Mouse (Mus musculus) limb, embryonic 12.5 days (tissue): ENCODE measurements at regions not wholly inside any gene's neighbourhood (a gene's known extent, or its start where the extent isn't known, plus 50 kb on each side); places are given as distances from the start of the nearest gene placed in this dataset.

Experiments
- ATAC-seq: fragments of 200-750 bp; cut with Nextera tagmentation; 2 replicates; pipeline ENCODE4 v1.8.0; 2017; ENCODE audit warnings: low read depth, moderate TSS enrichment; ENCODE audit not compliant: insufficient number of reproducible peaks, insufficient read depth, low FRiP score, low TSS enrichment
- H3K27ac ChIP-seq: fragments of 300-500 bp; sonication (generic); 2 replicates; pipeline ENCODE4 v1.5.1; 2016; ENCODE audit warnings: mild to moderate bottlenecking, moderate library complexity
- H3K27me3 ChIP-seq: fragments of 300-500 bp; sonication (generic); 2 replicates; pipeline ENCODE4 v1.6.1; 2016; ENCODE audit warnings: mild to moderate bottlenecking, moderate library complexity
- H3K36me3 ChIP-seq: fragments of 300-500 bp; sonication (generic); 2 replicates; pipeline ENCODE4 v1.6.1; 2016; ENCODE audit warnings: mild to moderate bottlenecking, moderate library complexity
- H3K4me1 ChIP-seq: fragments of 300-500 bp; sonication (generic); replicated peaks from 2 replicates; pipeline ENCODE4 v1.6.1; 2016
- H3K4me2 ChIP-seq: fragments of 300-500 bp; sonication (generic); 2 replicates; pipeline ENCODE4 v1.6.1; 2016; ENCODE audit warnings: mild to moderate bottlenecking, moderate library complexity
- H3K4me3 ChIP-seq: fragments of 300-500 bp; sonication (generic); replicated peaks from 2 replicates; pipeline ENCODE4 v1.5.1; 2016; ENCODE audit warnings: mild to moderate bottlenecking
- H3K9ac ChIP-seq: fragments of 300-500 bp; sonication (generic); replicated peaks from 2 replicates; pipeline ENCODE4 v1.6.1; 2016; ENCODE audit warnings: mild to moderate bottlenecking, moderate library complexity
- H3K9me3 ChIP-seq: fragments of 300-500 bp; sonication (generic); 2 replicates; pipeline ENCODE4 v1.6.1; 2016; ENCODE audit warnings: mild to moderate bottlenecking, moderate library complexity
- WGBS: fragments of 180-500 bp; shearing (Covaris S2); methylation state at CpG from one replicate; pipeline ENCODE4 v1.1.7; 2016; 5-methylcytosine and 5-hydroxymethylcytosine counted together

DNA sequence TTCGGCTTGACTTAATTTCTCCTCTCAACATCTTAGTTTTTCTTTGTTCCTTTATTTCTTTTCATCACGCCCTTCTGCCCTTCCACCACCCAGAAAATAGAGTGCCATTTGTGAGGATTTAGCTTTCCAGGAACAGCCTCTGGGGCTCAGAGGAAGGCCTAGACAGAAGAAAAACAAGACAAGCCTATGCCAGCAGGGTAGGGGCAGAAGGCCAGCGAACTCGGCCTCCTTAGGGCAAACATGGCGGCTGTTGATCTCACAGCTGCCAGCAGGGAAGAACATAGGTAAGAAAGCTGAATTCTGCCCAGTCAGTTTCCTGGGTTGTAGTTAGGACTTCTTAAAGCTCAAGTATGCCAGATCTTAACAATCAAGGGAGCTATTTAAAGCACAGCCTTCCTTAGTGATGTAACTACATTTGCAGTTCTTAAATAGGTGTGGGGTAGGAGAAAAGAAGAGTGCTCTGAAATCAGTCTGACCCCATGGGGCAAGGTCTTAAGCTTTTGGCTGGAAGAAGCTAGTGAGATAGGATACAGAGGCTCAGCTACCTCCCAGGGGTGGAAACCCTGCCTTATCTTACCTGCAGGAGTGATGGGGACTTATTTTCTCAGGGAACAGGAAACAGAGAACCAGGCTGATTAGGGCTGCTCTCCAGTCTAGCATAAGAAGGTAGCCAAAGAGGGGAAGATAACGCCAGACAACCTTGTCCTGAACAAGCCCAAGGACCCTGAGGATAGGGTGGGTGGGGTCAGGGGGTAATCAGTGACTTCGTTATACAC is 148.8 kb upstream of the Slc24a5 start:
- no peak for ATAC-seq
- no peaks in the 10 kb centered on the region for H3K4me1 ChIP-seq
- 82% methylated on average over 7 of the region's 7 CpGs for WGBS
- no peaks in the 10 kb centered on the region for H3K9me3 ChIP-seq
- H3K27ac ChIP-seq: no peak overlapping the region
- no peak overlapping the region for H3K4me2 ChIP-seq
- H3K27me3 ChIP-seq: no peaks in the 10 kb centered on the region
- H3K9ac ChIP-seq: no peak overlapping the region
- no peaks in the 10 kb centered on the region for H3K36me3 ChIP-seq
- no peak overlapping the region for H3K4me3 ChIP-seq

DNA sequence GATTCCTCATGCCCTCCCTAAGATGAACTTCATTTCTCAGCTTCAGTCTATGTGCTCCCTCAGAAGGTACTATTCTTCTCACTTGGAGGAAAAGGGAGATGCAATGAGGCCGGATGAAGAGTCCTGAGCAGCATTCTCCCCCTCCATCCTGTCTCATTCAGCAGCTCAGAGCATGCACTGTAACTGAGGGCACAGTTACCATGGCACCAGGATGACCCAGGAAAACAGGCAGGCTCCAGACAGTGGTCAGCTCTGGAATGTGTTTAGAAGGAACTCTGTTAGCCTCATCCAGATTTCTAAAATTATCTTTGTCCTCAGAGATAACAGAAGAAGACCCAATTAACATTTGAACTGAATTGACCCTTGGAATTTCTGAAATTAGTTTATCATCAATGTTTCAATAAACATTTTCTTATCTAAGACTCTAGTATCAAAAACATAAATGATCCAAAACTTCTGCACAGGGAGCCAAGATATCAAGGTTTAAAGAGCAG is 148.1 kb upstream of the Slc24a5 start:
- Histone ChIP-seq H3K27ac (no peak overlapping the region), H3K9ac (no peak overlapping the region), H3K27me3 (no peaks in the 10 kb centered on the region), H3K4me3 (no peak overlapping the region), H3K36me3 (no peaks in the 10 kb centered on the region), H3K9me3 (no peaks in the 10 kb centered on the region), H3K4me1 (no peaks in the 10 kb centered on the region), H3K4me2 (no peak overlapping the region)
- no peak for ATAC-seq
- WGBS: 50% methylated on average over 1 of the region's 1 CpGs

DNA sequence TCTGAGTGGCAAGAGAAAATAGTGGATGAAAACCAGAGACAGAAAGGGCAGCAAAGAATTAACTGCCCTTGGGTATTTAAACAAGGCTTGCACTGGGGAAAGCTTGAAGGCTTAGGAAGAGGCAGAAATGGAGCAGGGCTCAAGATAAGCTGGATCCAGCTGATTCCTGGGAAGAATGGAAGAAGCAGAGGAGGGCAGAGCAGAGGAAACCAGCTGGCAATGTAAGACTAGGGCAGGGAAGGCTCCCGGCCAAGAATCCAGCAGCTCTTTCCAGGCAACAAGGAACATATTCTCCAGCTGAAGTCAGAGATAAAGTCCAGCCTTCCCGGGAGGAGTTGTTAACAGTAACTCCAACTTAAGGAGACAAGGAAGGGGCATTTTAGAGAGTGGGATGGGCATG is 147.7 kb upstream of the Slc24a5 start:
- Histone ChIP-seq H3K4me3 (no peak overlapping the region), H3K4me1 (no peaks in the 10 kb centered on the region), H3K9me3 (no peaks in the 10 kb centered on the region), H3K36me3 (no peaks in the 10 kb centered on the region), H3K9ac (no peak overlapping the region), H3K4me2 (no peak overlapping the region), H3K27me3 (no peaks in the 10 kb centered on the region), H3K27ac (no peak overlapping the region)
- ATAC-seq: no peak
- WGBS: 70% methylated on average over 2 of the region's 2 CpGs

DNA sequence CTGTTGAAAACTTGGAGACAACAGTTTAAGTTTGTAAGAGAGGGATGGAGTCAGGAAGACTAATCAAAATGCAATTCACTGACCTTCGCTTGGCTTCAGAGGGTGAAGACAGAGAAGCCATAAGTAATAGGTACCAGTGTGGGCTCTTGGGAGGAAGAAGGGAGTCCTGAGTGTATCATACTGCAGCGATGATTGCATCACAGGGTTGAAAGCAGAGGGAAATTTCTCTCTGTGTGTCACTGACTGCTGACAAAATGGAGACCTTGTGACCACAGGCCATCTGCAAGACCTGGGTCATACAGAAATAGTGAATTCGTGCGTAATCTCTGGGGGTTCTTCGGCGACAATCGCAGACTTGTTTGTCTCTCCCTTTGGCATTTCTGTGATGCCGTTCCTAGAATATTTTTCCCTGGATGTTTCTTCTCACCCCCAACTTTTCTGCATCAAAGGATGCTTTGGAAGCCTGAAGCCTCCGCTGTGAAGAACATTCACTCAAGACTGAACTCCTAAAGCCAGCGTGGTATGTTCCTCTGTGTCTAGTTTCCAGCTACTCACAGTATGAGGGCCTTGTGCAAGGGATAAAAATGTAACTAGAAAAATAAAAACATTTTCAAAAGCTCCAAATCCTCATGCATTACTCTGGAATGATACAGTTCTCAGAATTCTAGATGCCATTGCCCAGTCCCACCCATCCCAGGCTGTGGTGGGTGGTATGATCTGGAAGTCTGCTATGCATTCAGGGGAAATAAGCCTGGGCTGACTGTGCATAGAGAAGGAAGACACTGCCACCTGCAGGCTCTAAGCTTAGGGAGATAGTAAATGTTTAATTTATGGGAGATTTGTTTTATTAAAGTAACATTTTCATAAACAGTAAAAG is 139.8 kb upstream of the Slc24a5 start:
- no peaks in the 10 kb centered on the region for H3K27me3 ChIP-seq
- H3K9ac ChIP-seq: no peak overlapping the region
- peaks cover 11% of the 10 kb centered on the region; the same call in 1 of the 2 replicates for H3K4me1 ChIP-seq
- no peak overlapping the region for H3K4me3 ChIP-seq
- H3K27ac ChIP-seq: no peak overlapping the region
- H3K9me3 ChIP-seq: no peaks in the 10 kb centered on the region
- 88% methylated on average over 10 of the region's 10 CpGs for WGBS
- no peak overlapping the region for H3K4me2 ChIP-seq
- H3K36me3 ChIP-seq: no peaks in the 10 kb centered on the region
- no peak for ATAC-seq

DNA sequence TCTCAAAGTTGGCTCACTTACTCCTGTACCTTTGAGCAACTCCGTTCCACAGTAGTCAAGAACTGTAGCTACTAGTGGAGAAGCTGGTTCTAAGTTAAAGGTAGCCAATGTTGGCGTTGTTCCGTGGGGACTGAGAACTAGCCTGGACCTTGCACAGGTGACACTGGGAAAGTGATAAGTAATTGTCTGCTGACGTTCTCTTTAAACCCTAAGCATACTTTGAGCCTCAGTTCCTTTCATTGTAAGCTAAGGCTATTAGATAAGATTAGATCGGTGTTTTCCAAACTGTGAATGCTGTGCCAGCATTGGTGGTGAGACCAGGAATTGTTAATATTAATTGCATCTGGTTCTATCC is 139.2 kb upstream of the Slc24a5 start:
- Histone ChIP-seq H3K27ac (no peak overlapping the region), H3K4me2 (no peak overlapping the region), H3K27me3 (no peaks in the 10 kb centered on the region), H3K9ac (no peak overlapping the region), H3K4me3 (no peak overlapping the region), H3K9me3 (no peaks in the 10 kb centered on the region), H3K36me3 (no peaks in the 10 kb centered on the region), H3K4me1 (peaks cover 11% of the 10 kb centered on the region; the same call in 1 of the 2 replicates)
- WGBS: 79% methylated on average over 5 of the region's 5 CpGs
- ATAC-seq: no peak

DNA sequence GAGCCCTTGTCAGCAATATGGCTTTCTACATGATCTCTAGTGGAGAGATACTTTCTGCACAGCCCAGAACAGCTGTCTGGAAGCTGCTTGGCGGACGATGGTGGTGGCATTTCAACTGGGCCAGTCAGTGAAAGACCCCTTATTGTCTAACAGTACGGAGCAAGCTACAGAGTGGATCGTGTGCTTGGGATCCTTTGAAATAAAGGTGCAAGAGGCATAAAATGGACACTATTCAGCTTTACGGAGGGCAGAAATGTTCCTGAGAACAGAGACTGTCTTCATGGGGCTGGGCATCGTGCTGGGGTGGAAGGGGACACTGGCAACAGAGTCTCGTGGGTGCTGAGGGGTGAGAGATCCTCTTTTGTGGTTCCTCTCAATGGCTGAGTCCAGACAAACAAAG is 137.2 kb upstream of the Slc24a5 start:
- H3K4me3 ChIP-seq: no peak overlapping the region
- H3K27me3 ChIP-seq: no peaks in the 10 kb centered on the region
- peaks cover 11% of the 10 kb centered on the region; the same call in 1 of the 2 replicates for H3K4me1 ChIP-seq
- H3K27ac ChIP-seq: no peak overlapping the region
- no peak overlapping the region for H3K9ac ChIP-seq
- H3K4me2 ChIP-seq: no peak overlapping the region
- no peaks in the 10 kb centered on the region for H3K36me3 ChIP-seq
- ATAC-seq: no peak
- no peaks in the 10 kb centered on the region for H3K9me3 ChIP-seq
- WGBS: 89% methylated on average over 7 of the region's 7 CpGs

DNA sequence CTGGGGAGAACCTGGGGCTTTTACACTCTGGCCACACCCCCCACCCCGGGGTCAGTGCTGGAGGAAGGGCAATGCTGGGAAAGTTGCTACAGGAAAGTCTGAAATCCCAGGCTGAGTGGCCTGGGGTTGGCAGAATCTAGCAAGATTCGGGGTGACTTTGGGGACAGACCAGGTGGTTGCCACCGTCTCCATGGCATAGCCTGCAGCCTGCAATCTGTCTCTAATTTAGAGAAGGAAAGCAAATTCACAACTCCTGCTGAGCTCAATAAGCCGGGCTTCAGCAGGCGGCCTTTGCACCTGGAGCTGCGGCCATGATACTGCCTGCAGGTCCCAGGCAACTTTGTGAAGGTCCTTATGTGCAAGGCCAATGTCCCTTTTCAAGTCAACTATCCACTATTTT is 135.4 kb upstream of the Slc24a5 start:
- Histone ChIP-seq H3K4me3 (no peak overlapping the region), H3K4me2 (no peak overlapping the region), H3K36me3 (no peaks in the 10 kb centered on the region), H3K27ac (no peak overlapping the region), H3K4me1 (peaks cover 11% of the 10 kb centered on the region; the same call in 1 of the 2 replicates), H3K9ac (no peak overlapping the region), H3K27me3 (no peaks in the 10 kb centered on the region), H3K9me3 (0 out of 2 replicates have a peak, but pooled peaks cover 4% of the 10 kb centered on the region)
- 25% methylated on average over 6 of the region's 6 CpGs for WGBS
- no peak for ATAC-seq

DNA sequence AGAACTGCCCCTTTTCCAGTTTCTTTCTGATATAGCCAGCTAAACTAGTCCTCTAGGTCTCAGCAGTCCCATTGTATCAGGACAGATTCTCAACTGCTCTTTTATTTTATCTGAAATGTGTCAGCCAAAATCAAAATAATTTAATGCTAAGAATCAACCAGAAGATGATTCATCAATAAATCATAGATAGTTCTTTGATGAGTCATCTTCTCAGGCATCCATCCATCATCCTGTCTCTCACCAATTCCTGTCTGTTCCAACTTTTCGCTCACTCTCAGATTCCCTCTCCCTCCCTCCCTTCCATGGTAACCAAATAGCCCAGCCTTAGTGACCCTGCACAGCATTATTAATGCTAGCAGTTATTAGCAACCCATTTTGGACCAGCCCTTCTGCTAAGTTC is 134.0 kb upstream of the Slc24a5 start:
- Histone ChIP-seq H3K4me2 (no peak overlapping the region), H3K9ac (no peak overlapping the region), H3K9me3 (0 out of 2 replicates have a peak, but pooled peaks cover 4% of the 10 kb centered on the region), H3K4me3 (no peak overlapping the region), H3K27ac (no peak overlapping the region), H3K27me3 (no peaks in the 10 kb centered on the region), H3K36me3 (no peaks in the 10 kb centered on the region), H3K4me1 (peaks cover 11% of the 10 kb centered on the region; the same call in 1 of the 2 replicates)
- WGBS: 73% methylated on average over 1 of the region's 1 CpGs
- ATAC-seq: no peak

DNA sequence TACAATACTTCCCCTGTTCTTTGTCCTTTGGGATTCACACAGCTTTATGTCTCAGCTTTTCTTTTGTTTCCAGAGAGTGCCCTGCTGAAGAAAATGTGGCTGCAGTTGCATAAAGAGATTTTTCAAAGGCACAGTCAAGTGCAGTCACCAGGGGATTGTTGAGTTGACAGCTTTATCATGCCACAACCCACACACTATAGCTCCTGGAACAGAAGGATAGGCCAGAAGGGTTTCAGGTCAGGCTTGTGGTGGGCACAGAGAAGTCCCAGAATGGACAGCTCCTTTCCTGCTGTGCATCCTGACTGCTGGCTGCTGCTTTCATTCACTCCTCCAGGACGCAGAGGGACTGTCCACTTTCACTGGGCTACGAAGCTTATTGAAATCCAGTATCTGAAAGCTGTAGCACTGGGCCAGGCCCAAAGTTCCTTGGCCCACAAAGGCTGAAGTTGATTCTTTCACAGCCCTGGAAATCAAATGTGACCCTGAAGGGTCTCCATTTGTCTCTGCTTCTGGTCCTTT is 119.6 kb upstream of the Slc24a5 start:
- no peaks in the 10 kb centered on the region for H3K9me3 ChIP-seq
- H3K27ac ChIP-seq: no peak overlapping the region
- H3K4me1 ChIP-seq: peaks cover 13% of the 10 kb centered on the region; the same call in 1 of the 2 replicates
- H3K4me3 ChIP-seq: no peak overlapping the region
- no peaks in the 10 kb centered on the region for H3K36me3 ChIP-seq
- H3K4me2 ChIP-seq: no peak overlapping the region
- WGBS: 43% methylated on average over 2 of the region's 2 CpGs
- no peak overlapping the region for H3K9ac ChIP-seq
- 0 out of 2 replicates have a peak, but pooled peaks cover 5% of the 10 kb centered on the region for H3K27me3 ChIP-seq
- no peak for ATAC-seq

DNA sequence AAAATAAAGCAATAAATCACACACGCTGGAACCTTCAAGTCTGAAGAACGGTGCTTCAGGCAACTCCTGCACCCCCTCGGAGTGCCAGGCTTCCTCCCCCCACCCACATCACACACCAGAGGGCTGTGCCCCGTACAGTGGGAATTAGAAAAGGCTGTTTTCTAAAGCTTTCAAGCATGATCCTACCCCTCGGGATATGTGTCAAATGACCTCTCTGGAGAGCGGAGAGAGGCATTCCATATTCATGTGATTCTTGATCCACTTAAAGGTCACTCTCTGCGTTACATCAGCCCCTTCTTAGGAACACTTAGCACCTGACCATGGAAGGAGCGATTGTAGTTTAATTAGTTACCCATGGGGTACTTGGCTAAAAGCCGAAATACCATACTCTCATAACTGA is 119.1 kb upstream of the Slc24a5 start:
- no peak overlapping the region for H3K4me3 ChIP-seq
- no peak overlapping the region for H3K27ac ChIP-seq
- H3K36me3 ChIP-seq: no peaks in the 10 kb centered on the region
- 37% methylated on average over 9 of the region's 9 CpGs for WGBS
- H3K9ac ChIP-seq: no peak overlapping the region
- ATAC-seq: no peak
- H3K9me3 ChIP-seq: no peaks in the 10 kb centered on the region
- H3K4me2 ChIP-seq: no peak overlapping the region
- 0 out of 2 replicates have a peak, but pooled peaks cover 5% of the 10 kb centered on the region for H3K27me3 ChIP-seq
- peaks cover 13% of the 10 kb centered on the region; the same call in 1 of the 2 replicates for H3K4me1 ChIP-seq

DNA sequence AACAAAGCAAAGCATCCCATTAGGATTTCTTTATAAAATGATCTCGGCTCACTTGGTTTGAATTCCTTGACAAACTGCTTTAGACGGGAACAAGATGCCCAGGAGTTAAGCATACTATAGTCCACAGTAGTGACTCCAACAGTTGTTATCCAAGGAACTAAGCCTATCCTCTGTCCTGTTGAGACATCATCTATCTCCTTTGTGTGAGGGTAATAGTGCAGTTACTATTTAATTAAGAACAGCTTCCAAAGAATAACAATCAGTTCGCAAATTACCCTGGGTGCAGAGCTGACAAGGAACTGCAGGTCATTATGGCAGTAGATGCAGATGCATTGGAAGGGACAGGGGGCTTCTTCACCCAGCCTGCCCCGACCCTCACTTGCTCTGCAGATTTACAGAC is 115.7 kb upstream of the Slc24a5 start:
- 40% methylated on average over 4 of the region's 4 CpGs for WGBS
- Histone ChIP-seq H3K27me3 (0 out of 2 replicates have a peak, but pooled peaks cover 5% of the 10 kb centered on the region), H3K4me3 (no peak overlapping the region), H3K9me3 (no peaks in the 10 kb centered on the region), H3K4me1 (peaks cover 13% of the 10 kb centered on the region; the same call in 1 of the 2 replicates), H3K4me2 (no peak overlapping the region), H3K27ac (no peak overlapping the region), H3K36me3 (no peaks in the 10 kb centered on the region), H3K9ac (no peak overlapping the region)
- no peak for ATAC-seq
